Mouse (Mus musculus): ENCODE results near the gene Ddx25.

Gene Ddx25

DNA sequence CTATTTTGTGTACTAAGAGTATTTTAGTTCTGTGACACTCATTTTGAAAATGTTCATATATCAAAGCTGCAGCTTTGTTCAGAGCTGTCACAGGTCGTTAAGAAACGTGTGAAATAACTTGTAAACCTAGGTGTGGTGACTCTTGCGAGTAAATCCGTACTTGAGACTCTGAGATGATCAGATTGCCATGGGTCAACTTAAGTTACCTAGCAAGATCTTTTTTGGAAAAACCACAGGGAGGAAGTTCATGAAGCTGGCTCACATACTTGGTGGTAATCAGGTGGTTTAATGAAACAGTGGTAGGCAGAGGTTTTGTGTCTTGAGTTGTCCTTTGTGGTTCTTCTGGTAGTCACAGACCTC lies 64.6 kb downstream of the Ddx25 start:
- DNase-seq (ENCODE audit: low read depth) = no peak

DNA sequence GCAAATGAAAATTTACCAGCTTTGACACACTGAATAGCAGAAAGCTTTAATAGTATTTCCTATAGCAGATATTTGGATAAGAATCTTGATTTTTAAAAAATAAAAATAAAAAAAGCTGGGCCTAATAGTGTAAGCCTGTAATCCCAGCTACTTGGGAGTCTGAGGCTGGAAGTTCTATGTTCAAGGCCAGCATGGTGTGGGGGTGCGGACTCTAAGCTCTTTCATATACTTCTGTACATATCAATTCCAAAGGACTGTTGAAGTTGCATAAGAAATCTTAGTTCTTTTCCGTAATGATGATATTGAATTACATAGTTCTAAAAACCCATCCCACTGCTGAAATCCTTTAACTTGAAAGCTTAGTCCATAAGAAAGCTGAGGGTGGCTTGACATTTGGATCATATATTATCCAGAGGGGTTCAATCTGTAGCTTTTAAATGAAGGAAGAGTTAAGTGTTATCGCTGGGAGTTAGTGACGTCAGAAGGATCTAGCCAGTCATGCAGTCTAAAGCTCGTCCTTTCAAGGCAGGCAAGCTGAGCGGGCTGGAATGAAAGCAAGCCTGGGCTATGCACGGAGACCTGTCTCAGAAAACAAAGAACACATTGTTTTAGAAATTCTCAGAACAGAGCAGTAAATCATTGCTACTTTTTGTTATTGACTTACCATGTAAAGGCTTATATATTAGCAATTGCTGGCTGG lies 65.1 kb downstream of the Ddx25 start:
- DNase-seq (ENCODE audit: low read depth) = no peak

DNA sequence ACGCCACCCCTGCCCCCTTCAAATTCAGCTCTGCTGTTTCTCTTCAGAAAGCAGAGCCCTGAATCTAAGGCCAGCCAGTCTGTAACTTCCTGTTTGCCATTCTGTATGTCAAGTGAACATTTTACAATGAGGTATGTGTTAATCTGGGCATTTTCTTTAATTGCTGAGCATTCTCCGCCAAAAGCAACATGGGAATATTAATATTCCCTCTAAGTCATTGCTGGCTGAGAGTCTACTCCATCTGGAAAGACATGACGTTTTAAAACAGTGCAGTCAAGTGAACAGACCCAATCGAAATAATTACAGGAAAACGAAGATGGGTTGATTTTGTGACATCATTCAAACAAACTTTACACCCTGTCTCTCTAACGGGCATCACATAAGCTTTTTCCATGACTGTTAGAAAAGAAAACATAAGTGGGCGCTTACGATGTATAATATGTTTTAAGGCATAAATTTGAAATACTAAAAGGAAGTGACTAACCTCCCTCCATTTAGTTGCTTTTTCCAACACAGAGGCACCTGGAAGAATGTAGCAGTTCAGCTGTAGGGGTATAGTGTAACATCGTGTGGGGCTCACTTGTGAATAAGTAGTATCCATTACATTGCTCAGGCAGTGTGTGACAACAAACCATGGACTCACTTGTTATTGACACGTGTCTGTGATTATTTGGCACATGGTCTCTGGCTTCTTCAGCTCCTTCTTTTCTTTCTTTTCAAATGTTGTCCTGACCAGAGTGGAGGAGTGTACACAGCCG lies 67.0 kb downstream of the Ddx25 start:
- DNase-seq (ENCODE audit: low read depth) = no peak

DNA sequence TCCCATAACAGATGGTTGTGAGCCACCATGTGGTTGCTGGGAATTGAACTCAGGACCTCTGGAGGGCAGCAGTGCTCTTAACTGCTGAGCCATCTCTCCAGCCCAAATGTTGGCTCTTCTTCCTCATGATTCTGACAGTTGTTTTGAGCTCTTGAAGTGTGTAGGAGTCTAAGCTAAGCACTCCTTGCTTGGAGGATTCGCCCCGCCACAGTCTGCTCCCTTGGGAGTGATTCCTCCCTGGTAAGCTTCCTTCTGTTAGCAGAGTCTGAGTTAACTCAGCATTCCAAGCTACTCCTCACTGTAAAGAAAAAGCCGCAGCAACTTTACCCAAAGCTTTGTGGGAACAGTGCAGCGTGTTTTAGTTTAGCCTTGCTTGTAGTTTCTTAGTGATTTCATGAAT lies 69.8 kb downstream of the Ddx25 start:
- no peak for DNase-seq (ENCODE audit: low read depth)
